Mouse (Mus musculus) small intestine, adult 2 months (tissue): ENCODE measurements around the gene Coq8b.

Source experiments
- CTCF ChIP-seq: fragments of 200-500 bp; IDR thresholded peaks from 2 replicates; pipeline ENCODE4 v1.5.1; 2012; ENCODE audit warnings: low read depth, mild to moderate bottlenecking, control low read depth, inconsistent platforms, low read length, moderate library complexity, mixed read lengths; ENCODE audit not compliant: insufficient replicate concordance, insufficient read length; ENCODE audit errors: extremely low read depth
- POLR2A ChIP-seq: fragments of 200-500 bp; IDR thresholded peaks from 2 replicates; pipeline ENCODE4 v1.6.1; 2012; ENCODE audit warnings: low read depth, mild to moderate bottlenecking, control low read depth, inconsistent platforms, low read length, moderate library complexity

DNA sequence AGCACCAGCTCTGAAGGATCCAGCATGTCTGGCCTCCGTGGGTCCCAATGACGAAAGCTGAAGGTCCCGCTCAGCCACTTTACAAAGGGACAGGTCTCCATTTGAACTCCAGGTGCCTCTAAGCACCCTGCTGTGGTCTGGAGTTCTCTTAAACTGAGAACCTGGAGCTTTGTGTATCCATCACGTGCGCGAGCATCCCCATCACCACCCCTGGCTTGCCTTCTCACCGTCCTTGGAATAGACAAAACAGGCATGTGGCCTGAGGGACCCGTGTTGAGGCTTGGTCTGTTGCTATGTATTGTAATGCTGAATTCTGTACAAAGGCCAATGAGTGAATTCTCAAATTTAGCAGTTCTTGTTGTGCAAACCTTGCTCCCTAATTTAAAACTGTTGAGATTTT, 34.0 kb upstream of the Coq8b start:
- TF ChIP-seq CTCF (no peak), POLR2A (no peak)
